14 mouse cellular contexts compared by ENCODE assay signal in genomic region chr1:186546386-186547185, GRCm38 (mm10).
A peak's percentile ranks its signal among the peaks of the same experiment; 100 is the strongest.
DNase-seq lines count a peak whose midpoint lies in the region; ATAC-seq and TF ChIP-seq lines count a peak whose summit lies in the region.
"Had no signal": no experiment of that assay in that cellular context is flagged by ENCODE, and none has a peak within 500 bp of the region (broad histone marks: within the 10 kb centered on the region; RNA-seq: fewer than 3 reads in every experiment).

No protein-coding gene starts in this region.

- intact Hi-C loops in heart, adult 2 months (cut with DNase I): no loop called here

- H3K27me3 ChIP-seq in heart, embryonic 10.5 days (ENCODE audit: insufficient read depth, poor library complexity, severe bottlenecking): no peaks in the 10 kb centered on the region
- H3K27me3 ChIP-seq in heart, adult 2 months (ENCODE audit: control insufficient read depth, insufficient read depth, low read length): no peaks in the 10 kb centered on the region
- no peaks in the 10 kb centered on the region for H3K27me3 ChIP-seq in testis, adult 2 months (ENCODE audit: control insufficient read depth, insufficient read depth, low read length)
- H3K27me3 ChIP-seq in limb, embryonic 12.5 days: no peaks in the 10 kb centered on the region

- H3K4me2 ChIP-seq in limb, embryonic 12.5 days: peak overlapping the region; percentile 21; the same call in 1 of the 2 replicates
- H3K4me2 ChIP-seq: heart, embryonic 11.5 days had no signal

- H3K27ac ChIP-seq in heart, embryonic 10.5 days: peak overlapping the region; percentile 69; the same call in 1 of the 2 replicates
- no peak overlapping the region for H3K27ac ChIP-seq in heart, adult 2 months
- H3K27ac ChIP-seq in testis, adult 2 months (ENCODE audit: control insufficient read depth, insufficient read depth, low read depth, low read length): no peak overlapping the region
- H3K27ac ChIP-seq in limb, embryonic 12.5 days: peak overlapping the region; percentile 60

- no peak for TF ChIP-seq POLR2A in heart, adult 2 months (IDR thresholded peaks at IDR 0.05; ENCODE audit: insufficient read depth, low read depth, low read length)
- TF ChIP-seq POLR2A in testis, adult 2 months (IDR thresholded peaks at IDR 0.05; ENCODE audit: control insufficient read depth, low read depth, low read length): no peak

- H3K9ac ChIP-seq in heart, adult 2 months (ENCODE audit: low read depth, low read length): no peak overlapping the region
- H3K9ac ChIP-seq in limb, embryonic 12.5 days (replicated peaks): no peak overlapping the region

- H3K4me3 ChIP-seq in heart, embryonic 10.5 days: no peak overlapping the region
- H3K4me3 ChIP-seq in heart, adult 2 months: no peak overlapping the region
- H3K4me3 ChIP-seq in testis, adult 2 months (ENCODE audit: control insufficient read depth, low read depth, low read length): peak overlapping the region; percentile 5; the same call in 1 of the 2 replicates
- no peak overlapping the region for H3K4me3 ChIP-seq in limb, embryonic 12.5 days (replicated peaks)
- H3K4me3 ChIP-seq: erythroblast, embryonic 14.5 days had no signal

- TF ChIP-seq EP300 in heart, adult 2 months (IDR thresholded peaks at IDR 0.05; ENCODE audit: insufficient read depth, low read depth, low read length): no peak

- peaks cover 6% of the 10 kb centered on the region; the same call in 1 of the 2 replicates for H3K4me1 ChIP-seq in heart, embryonic 10.5 days
- H3K4me1 ChIP-seq in heart, adult 2 months (ENCODE audit: control insufficient read depth, insufficient read depth, low read length): peaks cover 1% of the 10 kb centered on the region
- H3K4me1 ChIP-seq in testis, adult 2 months (ENCODE audit: control insufficient read depth, insufficient read depth, low read length): peaks cover 6% of the 10 kb centered on the region
- H3K4me1 ChIP-seq in limb, embryonic 12.5 days (replicated peaks): peaks cover 11% of the 10 kb centered on the region

- no peaks in the 10 kb centered on the region for H3K36me3 ChIP-seq in heart, embryonic 10.5 days
- H3K36me3 ChIP-seq in heart, adult 2 months (ENCODE audit: control insufficient read depth, insufficient read depth, low read length): no peaks in the 10 kb centered on the region
- no peaks in the 10 kb centered on the region for H3K36me3 ChIP-seq in testis, adult 2 months (ENCODE audit: control insufficient read depth, insufficient read depth, low read length)
- H3K36me3 ChIP-seq in limb, embryonic 12.5 days: no peaks in the 10 kb centered on the region

- no peak for TF ChIP-seq CTCF in heart, adult 2 months (IDR thresholded peaks at IDR 0.05)
- TF ChIP-seq CTCF in testis, adult 2 months (IDR thresholded peaks at IDR 0.05; ENCODE audit: control insufficient read depth, insufficient read depth, insufficient replicate concordance, low read depth, low read length): no peak

- H3K9me3 ChIP-seq in heart, embryonic 10.5 days: no peaks in the 10 kb centered on the region
- no peaks in the 10 kb centered on the region for H3K9me3 ChIP-seq in limb, embryonic 12.5 days

- DNase-seq in heart, embryonic 10.5 days (ENCODE audit: low spot score): no peak
- DNase-seq in heart, adult 2 months: no peak
- DNase-seq in testis, postnatal 14 days (ENCODE audit: low spot score): no peak
- no peak for DNase-seq in adrenal gland, adult 18-20 months (ENCODE audit: low spot score in 2 of 2)
- no peak for DNase-seq in urinary bladder, adult 18-20 months (ENCODE audit: low spot score in 2 of 2)
- DNase-seq in yolk sac, embryonic 10.5 days (ENCODE audit: low spot score): no peak
- DNase-seq: adrenal gland, postnatal 10 days; cerebellum, adult 18-20 months; lung, postnatal 10 days; thymus, postnatal 36 days had no signal

- ATAC-seq in limb, embryonic 12.5 days (ENCODE audit: insufficient number of reproducible peaks, insufficient read depth, low FRiP score, low TSS enrichment, low read depth): peak; percentile 68; the same call in 1 of the 2 replicates

- no peaks in the 10 kb centered on the region for H3K79me2 ChIP-seq in heart, adult 2 months (replicated peaks; ENCODE audit: control insufficient read depth, insufficient read depth, low read length)

- WGBS in heart, embryonic 10.5 days: 68% methylated on average over 22 of the region's 22 CpGs
- 50% methylated on average over 22 of the region's 22 CpGs for WGBS in heart, adult 2 months
- 55% methylated on average over 22 of the region's 22 CpGs for WGBS in limb, embryonic 12.5 days

Comparison
In these comparisons a context has a peak if more than half of its experiments do, and no peak if none do; other contexts are left out.
1. H3K27ac ChIP-seq: peak in heart, embryonic 10.5 days (single experiment) and limb, embryonic 12.5 days (single experiment); none in heart, adult 2 months (single experiment) and testis, adult 2 months (single experiment).